Mouse (Mus musculus): Measurements from ENCODE around the gene Cep164.

Cep164 gene

GRCm38 (mm10) chr9:45838069-45838433 is 9.6 kb upstream of the Cep164 start:
- DNase-seq: no peak

- DNase-seq: no peak
Measured at GRCm38 (mm10) chr9:45833461-45833860, 5.0 kb upstream of the Cep164 start.

DNA sequence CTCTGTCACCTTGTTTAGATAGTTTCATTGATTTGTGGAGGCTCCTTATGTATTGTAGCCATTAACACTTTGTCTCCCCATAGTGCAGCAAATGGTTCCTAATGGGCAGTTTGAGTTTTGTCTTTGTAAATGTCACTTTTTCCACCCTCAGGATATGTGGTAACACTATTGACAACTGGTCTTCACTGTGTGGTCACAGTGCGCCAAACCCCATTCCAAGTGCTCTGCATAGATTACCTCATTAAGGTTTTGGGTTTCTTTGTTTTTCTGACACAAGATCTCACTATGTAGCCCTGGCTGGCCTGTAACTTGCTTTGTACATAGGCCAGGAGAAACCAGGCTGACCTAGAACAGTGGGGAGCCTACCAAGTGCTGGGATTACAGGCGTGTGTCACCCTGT is 4.4 kb upstream of the Cep164 start:
- DNase-seq: no peak

GRCm38 (mm10) chr9:45829107-45829506 is 616 bp upstream of the Cep164 start:
- peak; percentile 82 for DNase-seq

DNA sequence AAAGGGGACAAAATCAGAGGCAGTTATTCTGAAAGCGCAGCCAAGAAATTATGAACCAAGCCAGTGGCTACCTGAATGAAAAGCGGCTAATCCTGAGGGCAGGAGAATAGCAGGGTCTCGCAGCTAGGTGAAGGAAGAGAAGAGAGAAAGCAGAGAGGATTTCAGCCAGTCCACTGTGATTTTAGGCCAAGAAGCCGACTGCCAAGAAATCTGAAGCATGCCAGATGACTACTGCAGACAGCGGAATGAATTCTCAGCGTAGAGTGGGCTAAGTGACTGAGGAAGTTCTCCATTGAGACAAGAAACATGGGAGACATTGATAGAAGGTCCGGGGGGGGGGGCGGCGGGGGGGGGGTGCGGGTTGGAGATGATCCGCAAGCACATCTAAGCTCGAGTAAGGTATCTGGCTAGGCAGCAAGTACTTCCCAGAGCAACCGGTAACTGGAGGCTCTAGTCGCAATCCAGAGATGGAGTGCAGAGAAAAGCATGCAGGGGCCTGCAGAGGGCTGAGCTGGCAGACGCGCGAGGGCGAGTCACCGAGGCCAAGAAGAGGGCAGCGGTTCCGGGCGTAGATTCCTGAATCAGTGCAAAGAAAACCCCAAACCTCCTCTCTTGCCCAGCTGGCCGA is 714 bp downstream of the Cep164 start:
- peak; percentile 52 for DNase-seq

DNA sequence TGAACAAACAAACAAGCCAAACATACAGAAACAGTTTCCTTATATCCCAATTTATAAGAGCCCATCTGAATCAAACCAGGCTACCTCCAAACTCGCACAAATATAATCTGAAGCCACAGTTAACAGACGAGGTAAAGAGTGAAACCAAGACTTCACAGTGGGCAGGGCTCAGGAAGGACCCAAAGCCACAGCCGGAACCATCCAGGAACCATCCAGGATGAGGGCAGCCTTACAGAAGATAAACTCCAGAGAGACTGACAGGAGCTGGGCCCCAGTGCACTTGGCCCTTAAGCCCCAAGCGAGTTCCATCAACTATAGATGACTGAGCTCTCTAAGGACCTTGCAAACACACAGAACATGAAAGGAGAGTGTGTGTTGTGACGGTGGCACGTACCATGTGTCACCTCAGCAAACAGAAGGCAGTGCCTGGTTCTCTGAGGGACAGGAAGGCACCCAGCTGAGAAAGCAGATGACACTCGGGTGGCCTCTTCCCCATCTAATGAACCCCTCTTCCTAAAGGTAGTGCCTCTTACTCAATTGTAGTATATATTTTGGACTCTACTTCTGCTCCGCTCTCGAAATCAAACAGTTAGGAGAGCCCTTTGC is 10.0 kb downstream of the Cep164 start:
- DNase-seq: peak; percentile 79

DNA sequence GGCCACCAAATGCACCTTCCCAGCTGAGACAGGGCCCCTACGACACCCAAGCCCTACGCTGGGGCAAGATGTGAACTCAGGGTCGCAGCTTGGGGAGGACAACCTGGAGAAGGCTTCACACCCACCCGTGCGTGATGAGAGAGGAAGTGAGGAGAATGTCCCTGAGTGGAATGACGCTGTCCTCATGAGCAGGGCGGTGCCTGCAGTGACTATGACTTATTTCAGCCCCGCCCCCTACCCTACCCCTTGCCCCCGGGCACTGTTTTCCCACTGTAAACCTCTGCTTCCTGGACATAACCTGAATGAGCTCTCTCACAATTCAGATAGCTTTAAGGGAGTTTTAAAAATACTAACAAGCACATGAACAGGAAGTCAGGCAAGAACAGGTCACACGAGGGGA is 13.0 kb downstream of the Cep164 start:
- DNase-seq: no peak

DNA sequence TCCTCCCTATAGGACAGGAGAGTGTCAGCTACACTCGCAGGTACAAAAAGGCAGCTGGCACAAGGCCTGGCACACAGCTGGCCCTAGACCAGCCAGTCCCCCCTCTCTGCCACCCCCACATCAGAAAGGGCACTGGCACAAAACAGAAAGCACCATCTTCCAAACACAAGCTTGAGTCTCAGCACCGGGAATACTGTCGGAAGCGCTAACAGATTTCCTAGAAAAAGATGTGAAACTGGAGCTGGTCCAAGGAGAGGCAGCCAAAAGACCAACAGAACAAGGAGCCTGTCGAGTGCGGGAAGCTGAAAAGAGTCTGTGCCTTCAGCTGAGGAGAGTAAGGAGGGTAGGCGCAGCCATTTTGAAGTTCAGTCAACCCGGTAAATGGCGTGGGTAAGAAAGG is 13.4 kb downstream of the Cep164 start:
- DNase-seq: peak; percentile 67

DNA sequence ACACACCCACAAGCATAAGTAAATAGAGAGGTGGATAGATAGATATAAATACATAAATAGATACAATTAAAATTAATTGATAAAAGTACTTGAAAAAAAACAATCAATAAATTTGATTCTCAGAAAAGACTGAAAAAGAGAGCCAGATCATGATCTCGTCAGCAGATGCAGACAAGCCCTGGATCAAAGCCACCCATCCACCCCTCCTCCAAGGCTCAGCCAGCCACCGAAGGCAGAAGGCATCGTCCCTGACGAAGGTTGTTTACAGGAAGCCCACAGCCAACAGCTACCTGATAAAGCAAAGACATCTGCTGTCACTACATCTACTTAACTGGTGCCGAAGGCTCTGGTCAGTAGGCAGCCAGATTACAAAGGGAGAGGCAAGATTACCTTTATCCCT is 16.5 kb downstream of the Cep164 start:
- no peak for DNase-seq

DNA sequence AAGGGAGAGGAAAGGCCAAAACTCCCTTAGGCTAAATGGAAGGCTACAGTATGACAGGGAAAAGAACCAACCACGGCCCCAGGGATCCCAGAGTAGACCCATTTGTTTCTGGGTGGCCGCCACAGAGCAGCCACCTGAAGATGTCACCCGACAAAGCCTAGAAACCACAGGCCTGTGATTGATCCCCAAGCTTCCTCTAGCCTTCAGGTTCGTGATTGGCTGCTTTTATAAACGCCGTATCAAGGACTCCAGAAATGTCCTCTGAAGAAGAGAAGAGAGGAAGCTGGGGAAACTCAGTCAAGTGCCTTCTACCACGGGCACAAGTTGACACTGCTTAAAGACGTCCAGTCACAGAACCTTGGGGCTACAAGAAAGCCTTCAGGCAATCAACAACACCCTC is 20.7 kb downstream of the Cep164 start:
- DNase-seq: no peak

DNA sequence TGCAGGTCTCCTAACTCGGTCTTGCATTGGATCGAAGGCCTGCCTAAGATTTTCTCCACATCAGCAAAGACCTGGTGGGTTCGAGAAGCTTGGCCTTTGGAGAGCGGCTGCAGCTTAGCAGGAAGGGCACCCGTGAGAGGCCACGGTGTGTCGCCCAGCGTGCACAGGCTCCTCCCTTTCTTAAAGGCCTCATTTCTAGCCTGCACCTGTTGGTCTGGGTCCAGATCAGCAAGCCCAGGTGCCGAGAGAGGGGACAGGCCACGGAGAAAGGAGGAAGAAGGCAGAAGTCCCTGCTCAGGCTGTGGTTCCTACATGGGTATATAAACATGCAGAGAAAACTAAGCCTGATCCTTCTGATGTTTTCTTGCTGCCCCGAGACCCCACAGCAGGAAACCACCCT is 21.2 kb downstream of the Cep164 start:
- DNase-seq: no peak

- no peak for DNase-seq
Measured at GRCm38 (mm10) chr9:45806847-45807246, 21.6 kb downstream of the Cep164 start.

- no peak for DNase-seq
Measured at GRCm38 (mm10) chr9:45803070-45803774, 25.3 kb downstream of the Cep164 start.

- DNase-seq: no peak
Measured at GRCm38 (mm10) chr9:45799402-45799801, 29.1 kb downstream of the Cep164 start.

- DNase-seq: no peak
Measured at GRCm38 (mm10) chr9:45798467-45799164, 29.9 kb downstream of the Cep164 start.

- DNase-seq: no peak
Measured at GRCm38 (mm10) chr9:45797271-45797670, 31.2 kb downstream of the Cep164 start.

DNA sequence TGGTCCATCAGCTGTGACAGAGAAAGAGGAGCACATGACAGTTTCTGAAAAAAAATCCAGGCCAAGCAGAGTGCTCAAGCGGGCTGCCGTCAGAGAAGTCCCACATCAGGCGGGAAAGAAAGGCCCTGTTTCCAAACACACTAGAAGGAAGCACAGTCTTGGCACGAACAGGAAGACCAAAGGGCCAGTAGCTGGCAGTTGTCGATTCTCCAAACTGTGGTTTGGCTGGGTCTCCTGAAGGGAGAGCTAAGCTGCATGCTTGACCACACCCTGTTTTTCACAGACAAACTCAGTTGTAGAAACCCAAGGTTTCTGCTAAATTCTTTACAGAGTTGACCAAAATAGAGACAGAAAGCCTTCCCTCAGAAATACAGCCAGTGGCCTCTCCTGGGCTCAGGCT is 32.8 kb downstream of the Cep164 start:
- no peak for DNase-seq

DNA sequence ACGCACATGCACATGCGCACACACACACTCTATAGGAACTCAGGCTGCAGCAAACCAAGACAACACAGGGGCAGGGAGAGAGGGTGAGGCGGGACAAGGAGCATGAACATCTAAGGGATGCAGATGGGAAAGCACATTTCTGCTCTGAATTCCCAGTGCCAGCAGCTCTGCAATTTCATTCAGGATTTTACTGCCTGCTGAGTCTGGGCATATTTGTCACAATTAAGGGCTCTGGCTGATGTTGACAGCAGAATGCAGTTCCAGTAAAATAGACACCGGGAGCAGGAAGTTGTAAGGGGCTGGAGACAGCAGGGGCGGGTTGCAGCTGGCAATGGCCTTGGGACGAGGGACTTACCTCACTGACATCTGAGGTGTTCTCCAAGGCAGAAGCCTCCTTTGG is 34.8 kb downstream of the Cep164 start:
- no peak for DNase-seq

GRCm38 (mm10) chr9:45792235-45792634 is 36.3 kb downstream of the Cep164 start:
- no peak for DNase-seq

DNA sequence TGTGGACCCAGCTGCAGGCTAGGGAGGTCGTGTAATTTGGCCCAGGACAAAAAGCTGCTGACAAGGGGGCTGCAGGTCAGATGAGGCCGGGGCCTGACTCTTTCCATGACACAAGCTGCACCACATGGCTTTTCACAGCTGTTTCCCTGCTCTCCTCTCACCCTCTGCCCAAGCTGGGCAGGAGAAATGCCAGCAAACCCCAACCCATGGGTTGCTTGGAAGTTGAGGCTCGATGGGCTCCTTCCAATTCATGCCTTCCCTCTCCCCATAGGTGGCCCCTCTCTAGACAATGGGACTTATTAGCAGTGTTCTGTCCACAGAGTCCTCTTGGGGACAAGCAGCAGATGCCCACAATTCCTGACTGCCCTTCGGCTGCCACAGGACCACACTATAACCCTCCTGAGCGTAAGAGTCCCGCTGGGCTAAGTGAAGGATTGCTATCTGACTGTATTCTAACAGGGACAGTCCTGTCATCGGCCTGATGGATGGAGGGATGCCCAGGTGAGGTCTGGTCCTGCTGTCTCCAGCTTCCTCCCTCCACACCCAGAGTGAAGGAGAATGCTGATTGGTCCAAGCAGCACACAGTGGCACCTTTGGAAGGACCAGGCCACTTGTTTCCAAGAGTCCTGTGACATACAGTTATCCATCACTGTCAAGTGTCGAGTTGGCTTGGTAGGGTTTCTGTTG is 36.9 kb downstream of the Cep164 start:
- no peak for DNase-seq

DNA sequence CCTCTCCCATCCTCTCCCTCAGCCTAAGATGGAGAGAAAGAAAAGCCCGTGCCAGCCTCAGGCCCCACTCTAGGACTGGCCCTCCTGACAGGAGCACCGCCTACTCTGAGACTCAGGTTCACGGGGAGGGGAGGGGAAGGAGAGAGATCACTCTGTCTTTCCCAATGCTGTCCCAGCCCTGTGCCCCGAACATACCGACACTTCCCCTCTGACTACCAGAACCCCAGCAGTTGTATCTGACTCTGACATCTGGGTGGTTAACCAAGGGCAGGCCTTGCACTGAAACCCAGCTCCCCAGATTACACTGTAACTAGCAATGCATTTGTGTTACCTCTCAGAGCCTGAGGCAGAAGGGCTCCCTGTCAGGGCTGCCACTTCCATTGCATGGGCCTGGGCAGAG is 40.1 kb downstream of the Cep164 start:
- DNase-seq: no peak

GRCm38 (mm10) chr9:45787547-45787946 is 40.9 kb downstream of the Cep164 start:
- DNase-seq: no peak

GRCm38 (mm10) chr9:45787071-45787470 is 41.4 kb downstream of the Cep164 start:
- no peak for DNase-seq

Measured in cerebellum, adult 9-10 months (tissue).